Mouse (Mus musculus) olfactory bulb, adult 2 months (tissue): Measurements from ENCODE around the gene Gm6040. TPM values are rescaled to one million over a fixed set of nuclear protein-coding genes. Genes with fewer than 3 reads are reported as not detected.

ENCODE experiments used
- H3K27ac ChIP-seq: fragments of 200-500 bp; 2 replicates; pipeline ENCODE4 v1.5.1; 2012; ENCODE audit warnings: low read depth, low read length; ENCODE audit not compliant: insufficient read depth
- H3K4me1 ChIP-seq: fragments of 200-500 bp; 2 replicates; pipeline ENCODE4 v1.6.1; 2012; ENCODE audit warnings: low read length; ENCODE audit not compliant: control insufficient read depth, insufficient read depth
- H3K4me3 ChIP-seq: fragments of 200-500 bp; 2 replicates; pipeline ENCODE4 v1.5.1; 2012; ENCODE audit warnings: mild to moderate bottlenecking, low read depth, low read length, moderate library complexity; ENCODE audit not compliant: insufficient read depth
- CTCF ChIP-seq: fragments of 200-500 bp; IDR thresholded peaks from 2 replicates; pipeline ENCODE4 v1.5.1; 2012; ENCODE audit warnings: low read depth, mild to moderate bottlenecking, low read length, moderate library complexity; ENCODE audit not compliant: insufficient read depth
- POLR2A ChIP-seq: fragments of 200-500 bp; IDR thresholded peaks from 2 replicates; pipeline ENCODE4 v1.6.1; 2012; ENCODE audit warnings: mild to moderate bottlenecking, low read depth, low read length, moderate library complexity; ENCODE audit not compliant: insufficient read depth
- WGBS: fragments of 180-500 bp; shearing (Covaris S2); methylation state at CpG from one replicate; pipeline ENCODE4 v1.1.7; 2018; 5-methylcytosine and 5-hydroxymethylcytosine counted together
- polyA plus RNA-seq: library from polyadenylated mRNA; stranded (reverse); fragments of >200 nt; gene quantifications from 2 replicates; pipeline ENCODE4 v1.2.4, GENCODE M21; 2012; ENCODE audit warnings: low replicate concordance; ENCODE audit not compliant: missing spikeins, insufficient read depth, insufficient read length

Gene Gm6040
- not detected in 2 replicates for polyA plus RNA-seq

DNA sequence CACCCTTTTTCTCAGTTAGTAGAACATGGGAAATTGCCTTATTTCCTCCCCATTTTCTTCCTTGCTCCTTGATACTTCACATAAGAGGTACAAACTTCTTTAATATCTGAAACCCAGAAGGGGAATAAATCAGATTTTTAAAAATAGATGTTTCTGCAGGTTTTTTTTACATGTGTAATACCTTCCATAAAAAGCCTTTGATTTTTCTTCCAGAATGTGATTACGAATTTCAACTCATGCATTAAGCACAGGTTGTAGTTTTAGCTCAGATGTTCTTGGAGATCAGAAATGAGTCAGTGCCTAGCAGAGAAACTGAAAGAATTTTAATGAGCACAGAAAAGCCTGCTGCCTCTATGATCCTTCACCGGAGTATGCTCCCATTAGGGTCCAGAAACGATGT, at the start of gene Gm6040:
Gene Gm6040, minus strand, starts transcription at position 101 of the 400 bp plus-strand sequence.
- Histone ChIP-seq H3K27ac (no peak within 1 kb of the TSS), H3K4me1 (no peaks in the 10 kb centered on the region), H3K4me3 (no peak within 1 kb of the TSS)
- 76% methylated on average over 3 of the region's 3 CpGs for WGBS
- no peak for TF ChIP-seq POLR2A
- no peak for TF ChIP-seq CTCF

DNA sequence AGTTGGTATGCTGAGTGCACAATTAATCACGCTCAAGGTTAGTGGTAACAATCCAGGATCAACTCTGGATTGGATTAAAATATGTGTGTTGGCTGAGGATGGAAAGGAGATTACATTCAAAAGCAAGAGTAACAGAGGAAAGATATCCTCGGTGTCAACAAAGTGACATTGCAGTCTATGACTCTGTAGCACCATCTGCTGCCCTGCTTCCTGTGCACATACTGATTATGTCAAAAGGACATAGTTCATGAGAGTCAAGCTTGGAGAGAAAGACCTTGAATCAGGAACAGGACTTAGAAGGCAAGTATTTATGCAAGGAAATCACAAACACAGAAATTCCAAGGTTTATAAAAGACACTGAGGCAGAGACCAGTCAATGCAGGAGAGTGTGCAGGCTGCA, 42.7 kb upstream of the Gm6040 start:
- 75% methylated on average over 2 of the region's 2 CpGs for WGBS
- no peaks in the 10 kb centered on the region for H3K4me1 ChIP-seq
- H3K4me3 ChIP-seq, result no peak overlapping the region
- TF ChIP-seq CTCF (no peak), POLR2A (no peak)
- H3K27ac ChIP-seq, result no peak overlapping the region

DNA sequence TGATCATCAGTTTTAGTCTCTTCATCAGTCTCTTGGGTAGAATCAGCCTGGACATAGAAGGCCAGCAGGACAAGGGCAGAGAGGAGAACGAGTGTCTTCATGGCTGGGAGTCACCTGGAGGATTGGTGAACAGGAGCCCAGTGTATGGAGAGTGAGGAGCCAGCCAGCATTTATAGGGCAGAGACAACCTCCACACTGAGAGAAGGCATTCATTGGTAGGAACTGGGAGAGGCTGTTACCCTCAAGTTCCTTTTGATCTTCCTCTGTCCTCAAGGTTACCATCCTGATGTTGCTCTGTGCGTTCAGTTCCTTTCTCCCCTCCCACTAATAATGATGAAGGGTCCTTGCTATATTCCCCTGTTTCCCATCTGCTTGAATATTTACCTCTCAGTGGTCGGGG, 22.7 kb upstream of the Gm6040 start, which contains the start of gene AY761185:
Gene AY761185, minus strand, starts transcription at position 101 of the 400 bp plus-strand sequence.
- Histone ChIP-seq H3K4me3 (no peak within 1 kb of the TSS), H3K4me1 (no peaks in the 10 kb centered on the region), H3K27ac (no peak within 1 kb of the TSS)
- WGBS, result 73% methylated on average over 3 of the region's 3 CpGs
- TF ChIP-seq CTCF (no peak), POLR2A (no peak)

DNA sequence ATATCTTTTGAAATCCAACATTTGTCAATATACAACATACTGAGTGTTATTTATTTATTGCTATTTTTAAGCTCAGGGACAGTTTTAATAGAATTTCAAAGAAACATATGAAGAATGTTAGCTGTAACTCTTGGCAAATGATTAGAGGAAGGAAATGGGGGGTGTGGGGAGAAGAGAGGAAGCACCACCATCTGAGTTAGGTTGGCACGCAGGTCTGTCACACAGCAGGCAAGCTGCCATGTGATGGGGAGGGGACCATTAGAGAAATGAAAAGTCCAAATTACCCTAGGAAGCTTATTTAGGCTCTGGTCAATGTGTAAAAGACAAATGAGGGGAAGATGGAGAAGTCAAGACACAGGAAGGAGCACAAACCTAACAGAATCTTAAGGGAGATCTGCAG, 9.6 kb downstream of the Gm6040 start:
- Histone ChIP-seq H3K27ac (no peak overlapping the region), H3K4me1 (no peaks in the 10 kb centered on the region), H3K4me3 (no peak overlapping the region)
- WGBS, result 86% methylated on average over 1 of the region's 1 CpGs
- TF ChIP-seq CTCF, result no peak
- TF ChIP-seq POLR2A, result no peak

DNA sequence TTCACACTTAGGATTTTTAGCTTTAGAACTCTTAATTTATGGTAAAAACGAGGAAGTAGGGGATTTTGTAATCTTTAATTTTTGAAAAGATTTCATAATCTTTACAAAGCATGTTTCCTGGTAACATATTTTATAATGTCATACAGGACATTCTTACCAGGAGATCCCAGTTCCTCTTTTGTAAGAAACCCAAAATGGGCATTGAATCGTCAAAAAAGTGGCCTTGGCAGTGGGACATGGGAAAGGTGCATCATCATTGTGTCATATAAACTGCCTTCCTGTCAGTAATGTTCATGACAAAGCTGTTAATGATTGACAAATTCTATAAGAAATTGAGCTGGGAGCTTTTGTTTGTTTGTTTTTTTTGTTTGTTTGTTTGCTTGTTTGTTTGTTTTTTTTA, 13.6 kb downstream of the Gm6040 start:
- no peak overlapping the region for H3K27ac ChIP-seq
- no peak for TF ChIP-seq CTCF
- H3K4me3 ChIP-seq, result no peak overlapping the region
- 53% methylated on average over 2 of the region's 2 CpGs for WGBS
- no peaks in the 10 kb centered on the region for H3K4me1 ChIP-seq

DNA sequence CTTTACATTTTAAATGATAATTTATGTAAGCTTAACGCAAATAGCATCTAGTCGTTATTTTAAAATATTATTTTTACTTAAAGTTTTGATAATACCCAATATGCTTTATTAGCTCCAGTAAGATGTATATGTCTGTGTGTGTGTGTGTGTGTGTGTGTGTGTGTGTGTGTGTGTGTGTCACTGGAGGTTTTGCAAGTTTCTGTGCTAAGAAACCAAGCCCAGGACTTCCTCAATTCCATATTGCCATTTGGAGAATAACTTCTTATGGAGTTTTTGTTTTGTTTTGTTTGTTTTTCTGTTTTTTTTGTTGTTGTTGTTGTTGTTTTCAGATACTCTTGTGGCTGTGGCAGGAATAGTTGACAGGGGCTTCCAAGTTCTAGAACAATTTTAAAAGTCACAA, 14.8 kb downstream of the Gm6040 start:
- H3K4me3 ChIP-seq, result no peak overlapping the region
- H3K4me1 ChIP-seq, result no peaks in the 10 kb centered on the region
- 90% methylated on average over 2 of the region's 2 CpGs for WGBS
- H3K27ac ChIP-seq, result no peak overlapping the region
- TF ChIP-seq CTCF (no peak), POLR2A (no peak)

DNA sequence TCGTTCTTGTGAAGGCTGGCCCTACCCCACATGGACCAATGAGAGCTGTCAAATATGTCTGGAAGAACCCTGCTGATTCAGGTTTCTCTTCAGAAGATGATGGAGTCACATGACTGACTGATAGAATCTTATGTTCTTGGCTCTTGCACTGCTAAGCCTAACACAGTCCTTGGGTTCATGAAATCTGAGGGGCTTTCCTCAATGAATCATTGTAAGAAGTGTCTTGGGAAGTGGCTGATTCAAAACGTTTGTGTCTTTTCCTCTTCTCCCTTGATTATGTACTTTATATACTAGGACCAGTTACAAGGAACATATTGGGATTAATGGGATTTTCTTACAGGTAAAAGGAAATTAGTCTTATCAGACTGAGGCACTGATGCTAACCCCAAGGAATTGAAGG, 19.3 kb downstream of the Gm6040 start, which contains the start of gene Gm15056:
Gene Gm15056, minus strand, starts transcription at position 101 of the 400 bp plus-strand sequence.
- H3K4me3 ChIP-seq, result no peak within 1 kb of the TSS
- 49% methylated on average over 2 of the region's 2 CpGs for whole genome bisulfite sequencing
- no peaks in the 10 kb centered on the region for H3K4me1 ChIP-seq
- no peak within 1 kb of the TSS for H3K27ac ChIP-seq
- TF ChIP-seq POLR2A (no peak), CTCF (no peak)

DNA sequence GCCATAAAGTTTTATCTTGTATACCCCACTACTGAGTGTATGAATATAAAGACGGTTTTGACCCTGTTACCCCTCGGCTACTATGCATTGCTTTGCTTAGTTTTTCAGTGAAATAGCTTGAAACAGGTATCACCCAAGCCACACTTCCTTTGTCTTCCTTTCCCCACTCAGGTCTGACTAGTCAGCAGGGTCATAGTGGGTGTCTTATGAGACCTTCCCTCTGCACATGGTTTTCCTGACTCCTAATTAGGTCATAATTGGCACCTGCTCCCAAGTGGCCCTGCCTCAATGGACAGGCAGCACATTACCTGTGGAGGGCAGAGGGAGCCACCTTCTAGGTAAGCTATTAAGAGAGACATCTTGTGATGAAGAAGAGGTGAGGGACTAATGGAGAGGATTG, 29.5 kb downstream of the Gm6040 start, which contains the start of gene Defb33:
Gene Defb33, plus strand, starts transcription at position 301 of the 400 bp plus-strand sequence.
- TF ChIP-seq CTCF (no peak), POLR2A (no peak)
- 89% methylated on average over 2 of the region's 2 CpGs for WGBS
- H3K4me3 ChIP-seq, result no peak within 1 kb of the TSS
- H3K27ac ChIP-seq, result no peak within 1 kb of the TSS
- no peaks in the 10 kb centered on the region for H3K4me1 ChIP-seq

DNA sequence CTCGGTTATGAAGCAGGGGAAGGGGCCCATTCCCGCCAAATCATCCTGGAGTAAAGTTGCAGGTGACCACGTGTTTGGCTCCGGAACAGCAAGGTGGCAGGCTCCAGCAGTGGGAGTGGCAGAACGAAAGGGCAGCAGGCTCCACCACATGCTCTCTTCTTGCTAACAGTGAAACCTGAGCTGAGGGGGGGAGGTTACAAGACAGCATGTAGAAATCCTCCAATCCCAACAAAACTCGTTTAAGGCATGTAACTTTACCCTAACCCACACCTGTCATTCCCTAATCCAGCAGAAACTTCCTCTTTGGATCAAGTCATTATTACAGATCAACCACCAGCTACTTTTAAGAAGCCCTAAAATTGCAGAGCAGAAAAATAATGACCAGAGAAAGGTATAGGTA, 47.3 kb downstream of the Gm6040 start:
- no peak overlapping the region for H3K27ac ChIP-seq
- no peaks in the 10 kb centered on the region for H3K4me1 ChIP-seq
- no peak overlapping the region for H3K4me3 ChIP-seq
- TF ChIP-seq POLR2A (no peak), CTCF (no peak)
- WGBS, result 51% methylated on average over 6 of the region's 6 CpGs

Other genes starting within 250 kb of the Gm6040 start
- gene Defb33, start 29.4 kb downstream of the Gm6040 start, polyA plus RNA-seq, result not detected in 2 replicates
- not detected in 2 replicates for gene Gm15056, start 19.4 kb downstream of the Gm6040 start, polyA plus RNA-seq
- gene AY761185, start 22.6 kb upstream of the Gm6040 start, polyA plus RNA-seq, result not detected in 2 replicates
- gene Defa21, start 103.5 kb upstream of the Gm6040 start, polyA plus RNA-seq, result not detected in 2 replicates
- gene Defa23, start 133.0 kb upstream of the Gm6040 start, polyA plus RNA-seq, result not detected in 2 replicates
- gene Defa35, start 143.0 kb upstream of the Gm6040 start, polyA plus RNA-seq, result not detected in 2 replicates
- gene Defa25, start 162.4 kb upstream of the Gm6040 start, polyA plus RNA-seq, result not detected in 2 replicates
- gene Gm14851, start 174.0 kb upstream of the Gm6040 start, polyA plus RNA-seq, result not detected in 2 replicates
- not detected in 2 replicates for gene Defa30, start 212.6 kb upstream of the Gm6040 start, polyA plus RNA-seq
- not detected in 2 replicates for gene Defa22, start 240.2 kb upstream of the Gm6040 start, polyA plus RNA-seq